Mouse (Mus musculus): ENCODE measurements at regions not wholly inside any gene's neighbourhood (a gene's known extent, or its start where the extent isn't known, plus 50 kb on each side); places are given as distances from the start of the nearest gene placed in this dataset.

DNA sequence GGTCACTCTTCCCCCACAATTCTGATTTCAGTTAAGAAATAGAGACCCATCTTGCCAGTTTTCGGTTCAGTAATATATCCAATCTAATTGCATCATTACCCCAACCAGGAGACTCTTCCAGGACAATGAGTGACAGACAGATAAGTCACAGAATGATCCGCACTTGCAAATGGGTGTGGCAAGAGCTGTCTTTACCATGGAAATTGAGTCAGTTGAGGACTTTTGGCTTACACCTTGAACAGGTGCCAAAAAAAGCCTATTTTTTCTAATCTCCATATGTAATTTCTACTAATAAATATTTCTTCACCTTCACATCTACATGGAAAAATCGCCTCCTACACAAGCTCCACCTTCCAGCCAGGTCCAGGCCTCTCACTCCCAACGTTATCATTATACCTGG is 98.2 kb upstream of the Nrbf2 start:
- Histone ChIP-seq H3K4me2 (ENCODE audit: insufficient read depth, low read depth, poor library complexity, severe bottlenecking) (no peak overlapping the region; the same call in 1 of the 2 replicates), H3K4me1 (ENCODE audit: control insufficient read depth in 1 of 2, insufficient read depth in 2 of 2) (peaks cover 14 to 16% of the 10 kb centered on the region in 2 experiments; a peak in 3 of 4 replicates)

DNA sequence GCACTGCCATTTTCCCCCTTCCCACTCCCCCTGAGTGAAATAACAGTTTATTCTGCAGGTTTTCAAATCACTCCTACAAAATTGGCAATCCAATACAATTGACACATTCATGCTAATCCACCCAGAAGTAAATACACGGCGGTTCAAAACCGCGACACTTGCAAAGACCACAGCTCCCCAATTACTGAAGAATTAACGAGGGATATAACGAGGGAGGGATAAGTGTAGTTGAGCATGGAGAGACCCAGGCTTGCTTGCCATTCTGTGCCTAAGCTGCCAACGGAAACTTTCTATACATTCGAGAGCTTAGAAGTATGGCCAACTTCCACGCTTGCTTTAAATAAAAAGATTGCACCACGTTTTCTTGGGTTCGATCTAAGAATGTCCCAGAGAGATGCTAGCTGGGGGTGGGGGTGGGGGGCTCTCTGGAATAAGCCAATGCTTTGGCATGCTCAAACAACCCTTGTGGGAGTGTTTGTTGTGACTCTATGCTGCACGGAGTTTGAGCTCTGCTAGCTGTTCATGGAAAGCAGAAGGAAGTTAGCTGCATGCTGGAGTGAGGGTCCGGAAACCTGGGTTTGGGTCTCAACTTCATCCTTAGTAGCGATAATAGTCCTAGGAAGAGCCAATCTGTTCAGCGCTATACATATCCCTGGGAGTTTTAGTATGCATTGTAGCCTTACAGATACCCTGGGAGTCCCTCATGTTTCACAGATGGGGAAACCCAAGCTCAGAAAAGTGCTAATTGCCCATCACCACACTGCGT is 98.9 kb upstream of the Nrbf2 start:
- Histone ChIP-seq H3K9ac (ENCODE audit: insufficient read depth, low read depth) (no peak overlapping the region), H3K4me3 (replicated peaks in 1 of 3; ENCODE audit: low read depth in 2 of 3, low read length in 2 of 3, poor library complexity in 1 of 3) (no peak overlapping the region), H3K36me3 (replicated peaks in 1 of 2; ENCODE audit: control insufficient read depth in 1 of 2, insufficient read depth in 1 of 2, low read length in 1 of 2) (no peaks in the 10 kb centered on the region), H3K4me1 (ENCODE audit: control insufficient read depth in 1 of 2, insufficient read depth in 2 of 2) (peaks cover 14 to 18% of the 10 kb centered on the region in 2 experiments), H3K4me2 (ENCODE audit: insufficient read depth, low read depth, poor library complexity, severe bottlenecking) (no peak overlapping the region), H3K27me3 (replicated peaks) (no peaks in the 10 kb centered on the region), H3K9me3 (replicated peaks; ENCODE audit: low read length) (no peaks in the 10 kb centered on the region), H3K27ac (ENCODE audit: insufficient read depth, low read depth) (no peak overlapping the region), H3K79me2 (replicated peaks; ENCODE audit: control insufficient read depth, extremely low read depth, insufficient read depth, poor library complexity, severe bottlenecking) (no peaks in the 10 kb centered on the region)
- DNase-seq (ENCODE audit: extremely low read depth) = no peak
- in situ Hi-C loops (cut with MboI; ENCODE audit: low pct_ligation_motif_present, low pct_unique_long_range_greater_than_20kb, low sequenced_read_pairs) (no loop called here), dilution Hi-C loops (cut with MboI; ENCODE audit: extremely low pct_ligation_motif_present, extremely low pct_unique_long_range_greater_than_20kb, low sequenced_read_pairs) (no loop called here)
- TF ChIP-seq SMC3 (IDR thresholded peaks at IDR 0.05; ENCODE audit: low read depth, low read length) = no peak
- no peak for TF ChIP-seq MEF2A (IDR thresholded peaks at IDR 0.05; ENCODE audit: borderline replicate concordance, low read depth, low read length)
- TF ChIP-seq ZNF384 (IDR thresholded peaks at IDR 0.05; ENCODE audit: low read depth, low read length) = no peak
- no peak for TF ChIP-seq E2F4 (IDR thresholded peaks at IDR 0.05; ENCODE audit: insufficient replicate concordance, low read depth, low read length)
- no peak for TF ChIP-seq PAX5 (IDR thresholded peaks at IDR 0.05; ENCODE audit: low read length)
- TF ChIP-seq ZKSCAN1 (IDR thresholded peaks at IDR 0.05; ENCODE audit: borderline replicate concordance, low read depth, low read length) = no peak
- TF ChIP-seq JUN (IDR thresholded peaks at IDR 0.05; ENCODE audit: insufficient read depth, low read depth, low read length) = no peak
- no peak for TF ChIP-seq ETS1 (conservative IDR thresholded peaks at IDR 0.05; ENCODE audit: low read depth, low read length)
- TF ChIP-seq TCF12 (IDR thresholded peaks at IDR 0.05; ENCODE audit: low read depth, low read length) = no peak
- no peak for TF ChIP-seq GABPA (IDR thresholded peaks at IDR 0.05; ENCODE audit: insufficient replicate concordance, low read depth, low read length)
- TF ChIP-seq TBP (conservative IDR thresholded peaks at IDR 0.05; ENCODE audit: low read depth, low read length) = no peak
- TF ChIP-seq CHD1 (IDR thresholded peaks at IDR 0.05; ENCODE audit: low read depth, low read length) = no peak
- TF ChIP-seq MXI1 (IDR thresholded peaks at IDR 0.05; ENCODE audit: low read depth, low read length) = no peak
- TF ChIP-seq POLR2A (IDR thresholded peaks at IDR 0.05; ENCODE audit: low read depth, low read length) = no peak
- no peak for TF ChIP-seq MAX (IDR thresholded peaks at IDR 0.05; ENCODE audit: low read length)
- TF ChIP-seq JUND (conservative IDR thresholded peaks at IDR 0.05; ENCODE audit: low read depth, low read length) = no peak
- no peak for TF ChIP-seq KAT2A (IDR thresholded peaks at IDR 0.05; ENCODE audit: insufficient replicate concordance, low read length)
- no peak for TF ChIP-seq HCFC1 (IDR thresholded peaks at IDR 0.05; ENCODE audit: low read depth, low read length)
- TF ChIP-seq CHD2 (IDR thresholded peaks at IDR 0.05; ENCODE audit: low read length) = no peak
- no peak for TF ChIP-seq ZC3H11A (IDR thresholded peaks at IDR 0.05; ENCODE audit: low read depth, low read length)

More for the DNA sequence above, 98.2 kb upstream of the Nrbf2 start:
- no peak for TF ChIP-seq ZKSCAN1 (IDR thresholded peaks at IDR 0.05; ENCODE audit: borderline replicate concordance, low read depth, low read length)
- no peak for TF ChIP-seq TCF12 (IDR thresholded peaks at IDR 0.05; ENCODE audit: low read depth, low read length)
- no peak for TF ChIP-seq ZMIZ1 (IDR thresholded peaks at IDR 0.05; ENCODE audit: low read depth, low read length)
- no peaks in the 10 kb centered on the region for H3K36me3 ChIP-seq (replicated peaks in 1 of 2; ENCODE audit: control insufficient read depth in 1 of 2, insufficient read depth in 1 of 2, low read length in 1 of 2)
- no peaks in the 10 kb centered on the region for H3K9me3 ChIP-seq (replicated peaks; ENCODE audit: low read length)
- dilution Hi-C loops (cut with MboI; ENCODE audit: extremely low pct_ligation_motif_present, extremely low pct_unique_long_range_greater_than_20kb, low sequenced_read_pairs) = no loop called here
- H3K4me3 ChIP-seq (replicated peaks in 1 of 3; ENCODE audit: low read depth in 2 of 3, low read length in 2 of 3, poor library complexity in 1 of 3) = no peak overlapping the region
- H3K27me3 ChIP-seq (replicated peaks) = no peaks in the 10 kb centered on the region
- no peak overlapping the region for H3K27ac ChIP-seq (ENCODE audit: insufficient read depth, low read depth)
- H3K9ac ChIP-seq (ENCODE audit: insufficient read depth, low read depth) = no peak overlapping the region
- H3K79me2 ChIP-seq (replicated peaks; ENCODE audit: control insufficient read depth, extremely low read depth, insufficient read depth, poor library complexity, severe bottlenecking) = no peaks in the 10 kb centered on the region
- in situ Hi-C loops (cut with MboI; ENCODE audit: low pct_ligation_motif_present, low pct_unique_long_range_greater_than_20kb, low sequenced_read_pairs) = no loop called here
- no peak for DNase-seq (ENCODE audit: extremely low read depth)
